Mouse (Mus musculus) lung, embryonic 16.5 days (tissue): ENCODE data around the gene Cacna1b. TPM values are rescaled to one million over a fixed set of nuclear protein-coding genes. Genes with fewer than 3 reads are reported as not detected.

ENCODE experiments used
- ATAC-seq: fragments of 200-750 bp; cut with Nextera tagmentation; 2 replicates; pipeline ENCODE4 v1.8.0; 2017; ENCODE audit warnings: low read depth, mild to moderate bottlenecking, moderate library complexity
- H3K27ac ChIP-seq: fragments of 300-500 bp; sonication (generic); 2 replicates; pipeline ENCODE4 v1.5.1; 2014; ENCODE audit warnings: mild to moderate bottlenecking, control low read depth, low read length
- H3K27me3 ChIP-seq: fragments of 300-500 bp; sonication (generic); 2 replicates; pipeline ENCODE4 v1.6.1; 2014; ENCODE audit warnings: low read depth, low read length, mixed read lengths; ENCODE audit not compliant: control insufficient read depth, insufficient read depth
- H3K36me3 ChIP-seq: fragments of 300-500 bp; sonication (generic); 2 replicates; pipeline ENCODE4 v1.6.1; 2014; ENCODE audit warnings: low read length; ENCODE audit not compliant: control insufficient read depth, insufficient read depth
- H3K4me1 ChIP-seq: fragments of 300-500 bp; sonication (generic); replicated peaks from 2 replicates; pipeline ENCODE4 v1.6.1; 2014; ENCODE audit warnings: low read length, mixed read lengths; ENCODE audit not compliant: control insufficient read depth, insufficient read depth
- H3K4me2 ChIP-seq: fragments of 300-500 bp; sonication (generic); 2 replicates; pipeline ENCODE4 v1.6.1; 2014; ENCODE audit warnings: low read depth, low read length, control low read depth
- H3K4me3 ChIP-seq: fragments of 300-500 bp; sonication (generic); 2 replicates; pipeline ENCODE4 v1.5.1; 2014; ENCODE audit warnings: mild to moderate bottlenecking, low read length, control low read depth
- H3K9ac ChIP-seq: fragments of 300-500 bp; sonication (generic); 2 replicates; pipeline ENCODE4 v1.6.1; 2014; ENCODE audit warnings: low read length, control low read depth
- H3K9me3 ChIP-seq: fragments of 300-500 bp; sonication (generic); 2 replicates; pipeline ENCODE4 v1.6.1; 2016; ENCODE audit warnings: low read length; ENCODE audit not compliant: control insufficient read depth
- WGBS: fragments of 180-500 bp; shearing (Covaris S2); extraction: QIAGEN DNeasy Blood & Tissue Kit; methylation state at CpG from one replicate; pipeline ENCODE4 v1.1.7; 2014; 5-methylcytosine and 5-hydroxymethylcytosine counted together
- polyA plus RNA-seq: library from polyadenylated mRNA; unstranded; fragments of >200 nt; fragmentation: Nextera tagmentation; extraction: Ambion mirVana; gene quantifications from 2 replicates; pipeline ENCODE4 v1.2.1, GENCODE M21; 2015

Gene Cacna1b
- polyA plus RNA-seq, 1 experiment from 2014 or later = 0.11 TPM

DNA sequence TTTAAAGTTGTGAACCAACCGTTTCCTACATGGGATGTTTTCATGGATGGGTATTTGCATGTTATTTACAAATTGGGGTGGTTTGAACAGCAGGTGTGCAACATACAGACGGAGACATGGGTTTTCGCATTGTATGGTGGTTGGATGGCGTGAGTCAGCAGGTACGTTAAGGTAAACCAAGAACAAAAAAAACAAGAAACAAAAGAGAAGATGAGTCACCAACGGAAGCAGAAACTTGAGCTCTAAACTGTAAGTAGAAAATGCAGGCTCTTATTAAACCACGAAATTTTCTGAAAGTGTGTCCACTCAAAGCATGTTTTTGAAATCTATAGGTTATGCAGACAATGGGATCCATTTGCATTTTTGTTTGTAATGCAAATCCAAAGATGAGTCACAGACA, 120.1 kb downstream of the Cacna1b start:
- no peak for ATAC-seq
- Histone ChIP-seq H3K9me3 (no peaks in the 10 kb centered on the region), H3K4me2 (no peak overlapping the region), H3K4me3 (no peak overlapping the region), H3K36me3 (no peaks in the 10 kb centered on the region), H3K4me1 (no peaks in the 10 kb centered on the region), H3K9ac (no peak overlapping the region), H3K27me3 (no peaks in the 10 kb centered on the region), H3K27ac (no peak overlapping the region)
- 78% methylated on average over 7 of the region's 7 CpGs for WGBS

DNA sequence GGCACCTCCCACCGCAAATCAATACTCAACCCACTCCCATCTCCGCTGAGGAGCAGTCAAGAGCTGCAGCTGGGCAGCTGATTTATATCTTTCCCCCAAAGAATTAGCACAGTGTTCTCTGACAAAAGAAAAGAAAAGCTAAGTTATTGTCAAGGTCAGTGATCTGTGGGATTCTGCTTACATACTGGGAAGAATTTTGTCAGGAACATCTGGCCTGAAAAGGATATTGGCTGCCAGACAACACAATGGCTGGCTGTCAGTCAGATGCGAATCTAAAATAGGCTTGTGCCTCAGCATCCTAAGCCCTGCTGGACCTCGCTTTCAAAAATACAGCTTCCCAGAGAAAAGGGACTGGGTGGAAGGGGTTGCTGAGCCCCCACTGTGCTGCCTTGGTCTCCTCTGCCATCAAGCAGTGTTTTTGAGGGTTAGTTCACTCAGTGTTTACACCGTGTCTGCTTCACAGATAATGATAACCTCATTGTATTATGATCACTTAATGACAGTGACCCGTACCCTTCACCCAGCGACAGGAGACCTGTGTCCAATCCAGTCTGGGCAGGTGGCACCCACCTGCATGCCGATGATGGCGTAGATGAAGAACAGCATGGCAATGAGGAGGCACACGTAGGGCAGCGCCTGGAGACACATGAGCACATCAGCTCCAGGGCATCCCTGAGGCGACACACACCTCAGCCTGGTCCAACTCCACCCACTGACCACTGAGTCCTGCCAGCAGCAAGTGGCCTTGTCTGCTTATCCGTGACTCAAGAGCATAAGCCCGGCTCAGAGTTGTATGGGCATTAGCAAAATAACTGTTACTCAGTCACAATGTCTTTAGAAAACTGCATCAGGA, 124.6 kb downstream of the Cacna1b start:
- ATAC-seq = no peak
- H3K4me1 ChIP-seq = no peaks in the 10 kb centered on the region
- H3K36me3 ChIP-seq = no peaks in the 10 kb centered on the region
- no peak overlapping the region for H3K4me3 ChIP-seq
- H3K9ac ChIP-seq = no peak overlapping the region
- H3K27ac ChIP-seq = no peak overlapping the region
- 70% methylated on average over 14 of the region's 14 CpGs for WGBS
- H3K9me3 ChIP-seq = no peaks in the 10 kb centered on the region
- H3K27me3 ChIP-seq = no peaks in the 10 kb centered on the region
- H3K4me2 ChIP-seq = no peak overlapping the region

DNA sequence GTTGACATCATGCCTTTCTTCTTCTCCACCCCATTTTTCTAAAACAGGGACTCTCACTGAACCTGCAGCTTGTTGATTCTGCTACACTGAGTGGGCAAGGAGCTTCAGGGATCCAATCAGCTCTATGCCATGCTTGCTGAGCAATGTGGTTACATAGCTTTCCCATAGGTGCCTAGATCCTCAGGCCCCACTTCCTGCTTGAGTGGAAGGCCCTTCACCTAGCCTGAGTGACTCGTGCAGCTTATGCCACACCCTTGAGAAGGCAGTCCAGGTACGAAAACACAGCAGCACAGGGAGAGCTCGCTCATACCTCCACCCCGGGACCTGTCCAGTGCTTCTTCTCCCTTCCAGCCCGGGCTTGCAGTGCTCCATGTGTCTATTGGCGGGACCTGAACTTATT, 129.3 kb downstream of the Cacna1b start:
- Histone ChIP-seq H3K4me1 (no peaks in the 10 kb centered on the region), H3K36me3 (no peaks in the 10 kb centered on the region), H3K27ac (no peak overlapping the region; the same call in 1 of the 2 replicates), H3K9me3 (no peaks in the 10 kb centered on the region), H3K9ac (no peak overlapping the region), H3K4me3 (no peak overlapping the region), H3K27me3 (no peaks in the 10 kb centered on the region), H3K4me2 (no peak overlapping the region)
- ATAC-seq = peak; percentile 93
- 70% methylated on average over 6 of the region's 6 CpGs for WGBS

DNA sequence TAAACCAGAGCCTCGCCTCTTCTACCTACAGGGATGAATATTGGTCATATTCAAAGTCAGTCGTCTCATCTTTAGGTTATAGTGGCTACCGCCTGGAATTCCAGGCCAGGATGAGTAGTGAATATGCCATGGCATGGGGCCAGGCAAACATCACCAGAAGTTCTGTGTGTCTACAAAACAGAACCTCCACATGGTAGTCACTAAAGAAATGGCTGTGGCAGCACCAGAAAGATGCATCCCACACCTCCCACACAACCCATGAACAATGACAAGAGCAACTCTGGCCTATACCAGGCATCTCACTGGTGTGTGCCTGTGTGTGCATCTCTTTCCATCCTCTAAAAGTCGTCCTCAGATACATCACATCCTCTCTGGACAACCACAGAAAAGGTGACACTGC, 145.8 kb downstream of the Cacna1b start:
- no peaks in the 10 kb centered on the region for H3K36me3 ChIP-seq
- 73% methylated on average over 4 of the region's 4 CpGs for WGBS

DNA sequence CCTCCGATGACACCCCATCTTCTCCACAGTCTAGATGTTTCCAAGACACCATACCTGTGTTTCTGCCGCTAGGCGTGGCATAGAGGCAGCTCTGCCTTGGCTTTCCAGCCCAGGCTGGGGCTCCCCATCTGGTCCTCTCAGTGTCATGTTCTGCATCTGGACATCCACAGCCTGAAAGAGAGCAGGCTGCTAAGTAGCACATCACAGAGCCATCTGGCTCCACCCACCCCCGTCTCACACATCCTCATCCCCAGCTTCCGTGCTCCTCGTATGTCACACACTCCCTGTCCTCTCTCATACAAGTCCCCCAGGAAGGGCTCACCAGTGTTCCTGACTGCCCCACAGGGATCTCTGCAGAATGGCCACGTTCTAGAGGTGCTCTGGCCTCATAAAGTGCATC, 153.2 kb downstream of the Cacna1b start:
- H3K36me3 ChIP-seq = no peaks in the 10 kb centered on the region
- no peak overlapping the region for H3K4me2 ChIP-seq
- H3K4me1 ChIP-seq = no peaks in the 10 kb centered on the region
- WGBS = 64% methylated on average over 7 of the region's 7 CpGs
- no peak for ATAC-seq
- no peaks in the 10 kb centered on the region for H3K27me3 ChIP-seq
- no peak overlapping the region for H3K9ac ChIP-seq
- H3K4me3 ChIP-seq = no peak overlapping the region
- no peaks in the 10 kb centered on the region for H3K9me3 ChIP-seq
- no peak overlapping the region for H3K27ac ChIP-seq

More for the DNA sequence above, 145.8 kb downstream of the Cacna1b start:
- Histone ChIP-seq H3K4me3 (no peak overlapping the region), H3K4me2 (no peak overlapping the region), H3K9ac (no peak overlapping the region), H3K4me1 (no peaks in the 10 kb centered on the region), H3K27me3 (no peaks in the 10 kb centered on the region), H3K27ac (no peak overlapping the region), H3K9me3 (no peaks in the 10 kb centered on the region)
- no peak for ATAC-seq

DNA sequence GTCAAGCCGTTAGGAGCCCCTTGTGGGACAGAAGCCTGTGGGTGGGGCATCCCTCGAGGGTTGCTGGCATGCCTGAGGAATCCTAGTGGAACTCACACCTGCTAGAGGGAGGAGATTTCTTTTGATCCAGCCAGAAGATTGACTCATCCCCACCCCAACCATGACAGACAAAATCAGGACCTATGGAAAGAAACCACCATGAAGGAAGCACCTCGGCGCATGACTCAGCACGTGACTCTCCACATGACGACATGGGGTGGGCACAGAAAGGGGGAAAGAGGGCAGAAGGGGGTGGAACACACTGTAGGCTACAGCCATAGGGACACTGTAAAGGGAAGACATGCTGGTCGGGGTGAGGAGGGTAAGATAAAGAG, 154.2 kb downstream of the Cacna1b start:
- H3K4me3 ChIP-seq = no peak overlapping the region
- no peaks in the 10 kb centered on the region for H3K36me3 ChIP-seq
- H3K9ac ChIP-seq = no peak overlapping the region
- H3K27me3 ChIP-seq = no peaks in the 10 kb centered on the region
- ATAC-seq = peak; percentile 31; the same call in 1 of the 2 replicates
- no peaks in the 10 kb centered on the region for H3K9me3 ChIP-seq
- H3K4me1 ChIP-seq = no peaks in the 10 kb centered on the region
- WGBS = 22% methylated on average over 7 of the region's 7 CpGs
- no peak overlapping the region for H3K27ac ChIP-seq
- H3K4me2 ChIP-seq = 0 out of 2 replicates have a peak overlapping the region, but pooled peaks have one; percentile 7

DNA sequence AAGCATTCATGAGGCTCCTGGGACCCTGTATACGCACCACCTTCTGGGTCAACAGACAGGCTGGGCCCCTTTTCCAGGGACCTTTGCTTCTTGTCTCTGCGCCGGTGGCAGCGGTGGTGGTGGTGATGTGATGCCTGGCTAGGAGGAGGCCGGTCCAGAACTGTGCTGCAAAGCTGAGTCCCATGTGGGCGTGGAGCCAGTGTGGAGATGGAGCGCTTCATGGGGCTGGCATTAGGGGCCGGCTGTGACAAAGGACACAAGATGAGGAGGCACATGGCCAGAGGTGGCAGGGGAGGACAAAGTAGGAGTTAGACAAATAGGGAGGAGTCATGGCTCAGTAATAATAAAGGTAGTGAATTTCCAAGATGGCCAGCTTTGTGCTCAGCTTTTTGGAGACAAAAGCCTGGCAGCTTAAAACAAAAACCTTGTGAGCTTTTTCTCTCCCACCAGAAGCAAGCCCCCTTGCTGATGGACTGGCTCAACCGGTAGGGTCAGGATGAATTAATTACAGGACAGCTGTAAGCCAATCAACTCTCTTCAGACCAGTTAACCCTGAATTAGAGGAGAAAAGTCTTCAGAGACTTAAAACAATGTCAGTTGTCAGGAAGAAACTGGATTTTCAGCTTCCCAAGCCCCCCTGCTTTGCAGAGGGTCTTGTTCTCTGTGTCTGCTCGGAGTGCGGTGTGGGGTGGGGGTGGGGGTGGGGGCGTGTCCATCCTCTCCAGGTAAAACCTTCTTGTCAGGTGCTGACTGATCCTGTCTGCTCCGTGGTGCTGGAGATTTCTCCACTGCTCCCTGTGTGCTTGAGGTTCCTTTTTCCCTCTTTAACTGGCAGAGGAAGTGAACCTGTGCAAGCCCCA, 154.8 kb downstream of the Cacna1b start:
- H3K27ac ChIP-seq = no peak overlapping the region
- 0 out of 2 replicates have a peak overlapping the region, but pooled peaks have one; percentile 7 for H3K4me2 ChIP-seq
- H3K4me3 ChIP-seq = no peak overlapping the region
- ATAC-seq = peak; percentile 31; the same call in 1 of the 2 replicates
- H3K36me3 ChIP-seq = no peaks in the 10 kb centered on the region
- no peaks in the 10 kb centered on the region for H3K27me3 ChIP-seq
- H3K9ac ChIP-seq = no peak overlapping the region
- H3K4me1 ChIP-seq = no peaks in the 10 kb centered on the region
- 17% methylated on average over 13 of the region's 13 CpGs for WGBS
- no peaks in the 10 kb centered on the region for H3K9me3 ChIP-seq

DNA sequence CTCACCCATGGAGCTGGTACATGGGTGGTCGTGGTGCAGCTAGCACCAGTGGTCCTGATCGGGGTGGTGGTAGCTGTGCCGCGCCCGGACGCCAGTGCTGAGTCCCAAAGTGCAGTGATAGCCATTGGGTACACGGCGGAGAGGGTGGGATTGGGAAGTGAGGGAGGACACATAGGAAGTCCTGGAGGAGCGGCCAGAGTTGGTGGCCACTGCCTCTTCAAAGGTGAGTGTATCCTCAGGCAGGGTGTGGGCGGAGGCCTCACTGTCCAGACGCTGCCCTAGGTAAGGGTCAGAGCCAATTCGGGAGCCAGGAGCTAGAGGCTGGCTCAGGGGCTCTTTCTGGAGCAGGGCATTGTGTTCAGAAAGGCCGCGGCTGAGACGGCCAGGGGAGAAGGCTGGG, 156.4 kb downstream of the Cacna1b start:
- H3K9ac ChIP-seq = no peak overlapping the region
- no peaks in the 10 kb centered on the region for H3K36me3 ChIP-seq
- no peaks in the 10 kb centered on the region for H3K27me3 ChIP-seq
- no peak overlapping the region for H3K27ac ChIP-seq
- WGBS = 80% methylated on average over 15 of the region's 15 CpGs
- H3K9me3 ChIP-seq = no peaks in the 10 kb centered on the region
- ATAC-seq = no peak
- H3K4me1 ChIP-seq = no peaks in the 10 kb centered on the region
- H3K4me3 ChIP-seq = no peak overlapping the region
- H3K4me2 ChIP-seq = no peak overlapping the region

DNA sequence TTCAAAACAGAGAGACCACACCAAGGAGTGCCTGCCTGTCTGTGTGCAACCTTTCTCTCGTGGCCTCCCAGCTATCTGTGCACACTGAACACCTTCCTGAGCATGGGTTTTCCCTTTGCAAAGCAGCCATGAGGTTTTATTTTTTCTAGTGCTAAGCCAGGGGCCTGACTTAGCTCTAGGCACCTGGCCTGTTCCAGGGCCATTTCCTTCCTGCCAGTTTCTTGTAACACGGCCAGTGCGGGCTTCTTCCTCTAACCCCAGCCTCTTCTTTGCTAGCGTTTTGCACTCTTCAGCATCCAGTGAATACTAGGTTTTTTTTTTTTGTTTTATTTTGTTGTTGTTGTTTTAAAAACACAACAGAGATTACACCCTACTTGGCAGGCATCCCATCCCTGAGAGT, 157.9 kb downstream of the Cacna1b start:
- H3K4me3 ChIP-seq = no peak overlapping the region
- H3K4me1 ChIP-seq = no peaks in the 10 kb centered on the region
- ATAC-seq = no peak
- H3K36me3 ChIP-seq = no peaks in the 10 kb centered on the region
- H3K9ac ChIP-seq = no peak overlapping the region
- no peak overlapping the region for H3K4me2 ChIP-seq
- no peak overlapping the region for H3K27ac ChIP-seq
- no peaks in the 10 kb centered on the region for H3K9me3 ChIP-seq
- H3K27me3 ChIP-seq = no peaks in the 10 kb centered on the region
- WGBS = 64% methylated on average over 4 of the region's 4 CpGs
